Mouse (Mus musculus) CH12.LX (cell line): ENCODE data around the gene Aldh3b1. TPM values are rescaled to one million over a fixed set of nuclear protein-coding genes. Genes with fewer than 3 reads are reported as not detected.

Source experiments
- DNase-seq: peaks from one replicate; pipeline ENCODE4 v3.0.0-alpha.2; 2013; ENCODE audit errors: extremely low read depth
- H3K27ac ChIP-seq: 2 replicates; pipeline ENCODE4 v1.5.1; 2012; ENCODE audit warnings: low read depth, mild to moderate bottlenecking, control low read depth, moderate library complexity; ENCODE audit not compliant: insufficient read depth
- H3K27me3 ChIP-seq: replicated peaks from 2 replicates; pipeline ENCODE3; 2012; ENCODE audit warnings: inconsistent platforms
- H3K36me3 ChIP-seq, 2 experiments: replicated peaks in 1 of 2; 2 replicates each; pipeline versions ENCODE3 to v1.6.1; 2012; ENCODE audit warnings: inconsistent platforms in 1 of 2, low read length in 1 of 2, mild to moderate bottlenecking in 1 of 2, mixed read lengths in 1 of 2, moderate library complexity in 1 of 2; ENCODE audit not compliant: control insufficient read depth in 1 of 2, insufficient read depth in 1 of 2
- H3K4me1 ChIP-seq, 2 experiments: 2 replicates each; pipeline ENCODE4 v1.6.1; 2012; ENCODE audit warnings: inconsistent platforms in 1 of 2, moderate library complexity in 1 of 2; ENCODE audit not compliant: insufficient read depth in 2 of 2, control insufficient read depth in 1 of 2
- H3K4me2 ChIP-seq: 2 replicates; pipeline ENCODE4 v1.6.1; 2012; ENCODE audit warnings: low read depth, mild to moderate bottlenecking, control low read depth; ENCODE audit not compliant: poor library complexity, insufficient read depth, severe bottlenecking
- H3K4me3 ChIP-seq, 3 experiments: fragments of 150-350 bp in 1 of 3; sonication (generic) in 1 of 3; replicated peaks in 1 of 3; 2 replicates each; pipeline versions ENCODE3 to v1.5.1; 2011 to 2012; ENCODE audit warnings: low read depth in 2 of 3, low read length in 2 of 3, mild to moderate bottlenecking in 2 of 3, moderate library complexity in 2 of 3, control low read depth in 1 of 3, improper control_type of control experiment in 1 of 3, inconsistent platforms in 1 of 3, mixed read lengths in 1 of 3; ENCODE audit not compliant: poor library complexity in 1 of 3
- H3K79me2 ChIP-seq: replicated peaks from 2 replicates; pipeline ENCODE4 v1.6.1; 2012; ENCODE audit warnings: mild to moderate bottlenecking, moderate library complexity; ENCODE audit not compliant: control insufficient read depth, poor library complexity, insufficient read depth, severe bottlenecking; ENCODE audit errors: extremely low read depth
- H3K9ac ChIP-seq: 2 replicates; pipeline ENCODE4 v1.6.1; 2012; ENCODE audit warnings: low read depth, mild to moderate bottlenecking, control low read depth, moderate library complexity; ENCODE audit not compliant: insufficient read depth
- H3K9me3 ChIP-seq: replicated peaks from 2 replicates; pipeline ENCODE3; 2012; ENCODE audit warnings: low read length, inconsistent platforms, mixed read lengths
- CHD1 ChIP-seq: IDR thresholded peaks from 2 replicates; pipeline ENCODE4 v1.6.1; 2012; ENCODE audit warnings: low read depth, low read length, improper control_type of control experiment, inconsistent platforms
- CHD2 ChIP-seq: IDR thresholded peaks from 2 replicates; pipeline ENCODE4 v1.6.1; 2011; ENCODE audit warnings: low read length, improper control_type of control experiment
- CTCF ChIP-seq, 2 experiments: IDR thresholded peaks in 1 of 2; conservative IDR thresholded peaks in 1 of 2; 2 replicates each; pipeline ENCODE4 v1.5.1; 2011 to 2012; ENCODE audit warnings: low read depth in 2 of 2, low read length in 2 of 2, improper control_type of control experiment in 1 of 2, inconsistent platforms in 1 of 2, mild to moderate bottlenecking in 1 of 2, moderate library complexity in 1 of 2
- IRF4 ChIP-seq: IDR thresholded peaks from 2 replicates; pipeline ENCODE4 v1.6.1; 2014; ENCODE audit warnings: low read depth, mild to moderate bottlenecking, inconsistent platforms, low read length, improper control_type of control experiment
- JUN ChIP-seq: IDR thresholded peaks from 2 replicates; pipeline ENCODE4 v1.6.1; 2011; ENCODE audit warnings: low read depth, mild to moderate bottlenecking, low read length, improper control_type of control experiment, moderate library complexity; ENCODE audit not compliant: insufficient read depth
- JUND ChIP-seq: conservative IDR thresholded peaks from 2 replicates; pipeline ENCODE4 v1.6.1; 2011; ENCODE audit warnings: low read depth, low read length, improper control_type of control experiment
- MAFK ChIP-seq: IDR thresholded peaks from 2 replicates; pipeline ENCODE4 v1.6.1; 2011; ENCODE audit warnings: low read length, improper control_type of control experiment; ENCODE audit not compliant: insufficient replicate concordance
- MAZ ChIP-seq: IDR thresholded peaks from 2 replicates; pipeline ENCODE4 v1.6.1; 2012; ENCODE audit warnings: low read depth, mild to moderate bottlenecking, inconsistent platforms, low read length, improper control_type of control experiment, moderate library complexity
- MEF2A ChIP-seq: IDR thresholded peaks from 2 replicates; pipeline ENCODE4 v1.6.1; 2014; ENCODE audit warnings: low read depth, mild to moderate bottlenecking, inconsistent platforms, low read length, improper control_type of control experiment, borderline replicate concordance
- MYC ChIP-seq: IDR thresholded peaks from 2 replicates; pipeline ENCODE4 v1.6.1; 2011; ENCODE audit warnings: low read depth, mild to moderate bottlenecking, improper control_type of control experiment, low read length
- NELFE ChIP-seq: IDR thresholded peaks from 2 replicates; pipeline ENCODE4 v1.6.1; 2011; ENCODE audit warnings: low read depth, low read length, improper control_type of control experiment
- NRF1 ChIP-seq: IDR thresholded peaks from 2 replicates; pipeline ENCODE4 v1.6.1; 2014; ENCODE audit warnings: low read depth, mild to moderate bottlenecking, inconsistent platforms, low read length, improper control_type of control experiment, moderate library complexity
- RCOR1 ChIP-seq: conservative IDR thresholded peaks from 2 replicates; pipeline ENCODE4 v1.6.1; 2012; ENCODE audit warnings: low read depth, mild to moderate bottlenecking, inconsistent platforms, low read length, improper control_type of control experiment
- TBP ChIP-seq: conservative IDR thresholded peaks from 2 replicates; pipeline ENCODE4 v1.6.1; 2011; ENCODE audit warnings: low read depth, low read length, improper control_type of control experiment
- TCF12 ChIP-seq: IDR thresholded peaks from 2 replicates; pipeline ENCODE4 v1.6.1; 2014; ENCODE audit warnings: low read depth, mild to moderate bottlenecking, inconsistent platforms, low read length, improper control_type of control experiment
- UBTF ChIP-seq: IDR thresholded peaks from 2 replicates; pipeline ENCODE4 v1.6.1; 2012; ENCODE audit warnings: low read depth, mild to moderate bottlenecking, inconsistent platforms, low read length, improper control_type of control experiment, moderate library complexity
- USF1 ChIP-seq: IDR thresholded peaks from 2 replicates; pipeline ENCODE4 v1.6.1; 2014; ENCODE audit warnings: low read depth, mild to moderate bottlenecking, inconsistent platforms, low read length, improper control_type of control experiment
- USF2 ChIP-seq: conservative IDR thresholded peaks from 2 replicates; pipeline ENCODE4 v1.6.1; 2011; ENCODE audit warnings: low read depth, low read length, improper control_type of control experiment
- ZNF384 ChIP-seq: IDR thresholded peaks from 2 replicates; pipeline ENCODE4 v1.6.1; 2012; ENCODE audit warnings: low read depth, low read length, improper control_type of control experiment, inconsistent platforms
- dilution Hi-C: fragments of 300-500 bp; cut with MboI; formaldehyde crosslinking; loops from 2 replicates; pipeline ENCODE4 v1.14.3; 2020; ENCODE audit warnings: low sequenced_read_pairs; ENCODE audit not compliant: extremely low pct_unique_long_range_greater_than_20kb, extremely low pct_ligation_motif_present
- in situ Hi-C: fragments of 300-500 bp; cut with MboI; formaldehyde crosslinking; loops from 3 replicates; pipeline ENCODE4 v1.14.3; 2019; ENCODE audit warnings: low sequenced_read_pairs, low pct_ligation_motif_present, low pct_unique_long_range_greater_than_20kb, mixed read lengths
- polyA plus RNA-seq: library from polyadenylated mRNA; unstranded; fragments of >175 nt; gene quantifications from 2 replicates; pipeline ENCODE4 v1.2.1, GENCODE M21; 2012; ENCODE audit warnings: low read depth; ENCODE audit not compliant: insufficient read length
- total RNA-seq, 2 experiments: library from RNA; depleted of rRNA; stranded (reverse); fragments of 300-350 nt in 1 of 2; fragments of >200 nt in 1 of 2; gene quantifications; 2 replicates each; pipeline ENCODE4 v1.2.3; 2012 to 2014

Aldh3b1 gene
- total and polyA plus RNA-seq, 3 experiments = 5.9 to 8.1 (median 8.1) TPM

DNA sequence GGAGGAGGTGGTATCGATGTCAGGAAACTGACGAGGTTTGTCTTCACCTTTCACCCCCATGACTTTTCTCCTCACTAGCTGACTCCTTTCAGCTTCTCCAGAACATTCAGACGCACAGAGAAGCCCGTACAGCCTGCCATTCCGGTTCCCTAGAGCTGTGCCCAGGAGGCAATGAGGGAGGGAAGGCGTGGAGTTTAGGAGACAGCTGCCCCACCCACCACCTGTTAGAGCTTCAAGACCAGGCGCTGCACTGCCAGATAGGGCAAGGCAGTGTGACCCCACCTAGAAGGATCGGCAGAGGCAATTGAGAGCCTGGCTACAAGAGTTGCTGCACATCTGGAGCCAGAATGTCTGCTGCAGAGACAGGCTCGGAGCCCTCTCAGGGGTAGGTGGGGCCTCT is 42.6 kb upstream of the Aldh3b1 start, which contains the start of gene Aldh3b2:
Aldh3b2 (plus strand) TSS at position 100 of the 400 bp plus-strand sequence.
- Histone ChIP-seq H3K4me2 (no peak within 1 kb of the TSS), H3K27me3 (peaks cover 7% of the 10 kb centered on the region), H3K9ac (no peak within 1 kb of the TSS), H3K4me3 (no peak within 1 kb of the TSS), H3K9me3 (no peaks in the 10 kb centered on the region), H3K79me2 (no peaks in the 10 kb centered on the region), H3K4me1 (peaks cover 9 to 26% of the 10 kb centered on the region in 2 experiments), H3K36me3 (no peaks in the 10 kb centered on the region), H3K27ac (no peak within 1 kb of the TSS)
- TF ChIP-seq MEF2A (no peak), MAZ (no peak), RCOR1 (no peak), CTCF (conservative IDR thresholded peaks at IDR 0.05 in 1 of 2, IDR thresholded peaks at IDR 0.05 in 1 of 2; ENCODE audit: low read depth in 2 of 2, low read length in 2 of 2) (no peak), MAFK (no peak), TCF12 (no peak), NRF1 (no peak), CHD1 (no peak), JUN (no peak), USF2 (no peak), USF1 (no peak), NELFE (no peak)
- dilution Hi-C loops = no loop called here
- DNase-seq = no peak
- in situ Hi-C loops = no loop called here

- H3K79me2 ChIP-seq = no peaks in the 10 kb centered on the region
- dilution Hi-C loops = no loop called here
- H3K4me3 ChIP-seq = no peak overlapping the region
- TF ChIP-seq NELFE (no peak), TCF12 (no peak), NRF1 (no peak), ZNF384 (no peak), UBTF (no peak), MEF2A (no peak), CHD2 (no peak), CHD1 (no peak), TBP (no peak), MYC (no peak), JUND (no peak), IRF4 (no peak)
- in situ Hi-C loops = no loop called here
- H3K9me3 ChIP-seq = no peaks in the 10 kb centered on the region
- DNase-seq = no peak
- H3K9ac ChIP-seq = no peak overlapping the region
- H3K27me3 ChIP-seq = peaks cover 6% of the 10 kb centered on the region
- H3K4me2 ChIP-seq = no peak overlapping the region
- H3K36me3 ChIP-seq = no peaks in the 10 kb centered on the region
- H3K4me1 ChIP-seq = peaks cover 0 to 15% of the 10 kb centered on the region in 2 experiments; a peak in 3 of 4 replicates
- H3K27ac ChIP-seq = no peak overlapping the region
Observed at GRCm38 (mm10) chr19:3967258-3967657, 37.6 kb upstream of the Aldh3b1 start.
